Mouse (Mus musculus) neural tube, embryonic 11.5 days (tissue): ENCODE data around the gene Cacna1a. TPM values are rescaled to one million over a fixed set of nuclear protein-coding genes. Genes with fewer than 3 reads are reported as not detected.

Experiments used
- ATAC-seq: fragments of 200-750 bp; cut with Nextera tagmentation; 2 replicates; pipeline ENCODE4 v1.8.0; 2017; ENCODE audit warnings: moderate number of reproducible peaks, mild to moderate bottlenecking, moderate TSS enrichment, moderate library complexity; ENCODE audit not compliant: insufficient read depth, low FRiP score, low TSS enrichment
- DNase-seq: peaks from one replicate; pipeline ENCODE4 v3.0.0-alpha.2; 2015; ENCODE audit warnings: low spot score
- H3K27ac ChIP-seq: fragments of 300-500 bp; sonication (generic); 2 replicates; pipeline ENCODE4 v1.5.1; 2014; ENCODE audit warnings: low read depth, mild to moderate bottlenecking, low read length
- H3K27me3 ChIP-seq: fragments of 300-500 bp; sonication (generic); 2 replicates; pipeline ENCODE4 v1.6.1; 2014; ENCODE audit warnings: mild to moderate bottlenecking, low read length, mixed read lengths; ENCODE audit not compliant: control insufficient read depth, insufficient read depth
- H3K36me3 ChIP-seq: fragments of 300-500 bp; sonication (generic); 2 replicates; pipeline ENCODE4 v1.6.1; 2014; ENCODE audit warnings: mild to moderate bottlenecking, low read length, moderate library complexity, mixed read lengths; ENCODE audit not compliant: control insufficient read depth, insufficient read depth
- H3K4me1 ChIP-seq: fragments of 300-500 bp; sonication (generic); 2 replicates; pipeline ENCODE4 v1.6.1; 2014; ENCODE audit warnings: low read length, mixed read lengths; ENCODE audit not compliant: control insufficient read depth, insufficient read depth
- H3K4me2 ChIP-seq: fragments of 300-500 bp; sonication (generic); 2 replicates; pipeline ENCODE4 v1.6.1; 2014; ENCODE audit warnings: low read depth, mild to moderate bottlenecking, moderate library complexity
- H3K4me3 ChIP-seq: fragments of 300-500 bp; sonication (generic); 2 replicates; pipeline ENCODE4 v1.5.1; 2014; ENCODE audit warnings: low read depth, low read length
- H3K9ac ChIP-seq: fragments of 300-500 bp; sonication (generic); 2 replicates; pipeline ENCODE4 v1.6.1; 2014; ENCODE audit warnings: mild to moderate bottlenecking, low read length
- H3K9me3 ChIP-seq: fragments of 300-500 bp; sonication (generic); 2 replicates; pipeline ENCODE4 v1.6.1; 2016; ENCODE audit warnings: low read length; ENCODE audit not compliant: control insufficient read depth
- WGBS: fragments of 180-500 bp; shearing (Covaris S2); extraction: QIAGEN DNeasy Blood & Tissue Kit; methylation state at CpG from one replicate; pipeline ENCODE4 v1.1.7; 2014; 5-methylcytosine and 5-hydroxymethylcytosine counted together
- polyA plus RNA-seq: library from polyadenylated mRNA; unstranded; fragments of >200 nt; fragmentation: Nextera tagmentation; extraction: Ambion mirVana; gene quantifications from 2 replicates; pipeline ENCODE4 v1.2.1, GENCODE M21; 2014

The Cacna1a gene
- polyA plus RNA-seq, 1 experiment from 2014 or later, result 6.9 TPM

GRCm38 (mm10) chr8:84653092-84653631 is 264.9 kb downstream of the Cacna1a start:
- H3K4me3 ChIP-seq, result no peak overlapping the region
- no peak for ATAC-seq
- WGBS, result 36% methylated on average over 9 of the region's 9 CpGs
- no peaks in the 10 kb centered on the region for H3K27me3 ChIP-seq
- no peaks in the 10 kb centered on the region for H3K36me3 ChIP-seq
- H3K4me1 ChIP-seq, result peaks cover 35% of the 10 kb centered on the region
- H3K9ac ChIP-seq, result no peak overlapping the region
- no peak for DNase-seq
- no peak overlapping the region for H3K4me2 ChIP-seq
- H3K27ac ChIP-seq, result no peak overlapping the region
- no peaks in the 10 kb centered on the region for H3K9me3 ChIP-seq

- H3K4me3 ChIP-seq, result no peak overlapping the region
- 45% methylated on average over 4 of the region's 4 CpGs for WGBS
Observed at GRCm38 (mm10) chr8:84654597-84654996, 266.4 kb downstream of the Cacna1a start.

GRCm38 (mm10) chr8:84655336-84656190 is 267.3 kb downstream of the Cacna1a start:
- peak overlapping the region; percentile 61 for H3K4me2 ChIP-seq
- 2% methylated on average over 14 of the region's 15 CpGs for WGBS
- no peaks in the 10 kb centered on the region for H3K36me3 ChIP-seq
- H3K4me3 ChIP-seq, result peak overlapping the region; percentile 17
- no peaks in the 10 kb centered on the region for H3K9me3 ChIP-seq
- DNase-seq (peak; percentile 84), ATAC-seq (peak; percentile 52)
- H3K4me1 ChIP-seq, result peaks cover 39% of the 10 kb centered on the region
- peak overlapping the region; percentile 65 for H3K9ac ChIP-seq
- H3K27me3 ChIP-seq, result no peaks in the 10 kb centered on the region
- peak overlapping the region; percentile 94 for H3K27ac ChIP-seq

More at GRCm38 (mm10) chr8:84654597-84654996, 266.4 kb downstream of the Cacna1a start:
- no peaks in the 10 kb centered on the region for H3K27me3 ChIP-seq
- H3K9ac ChIP-seq, result no peak overlapping the region
- DNase-seq, result no peak
- H3K27ac ChIP-seq, result peak overlapping the region; percentile 94
- peaks cover 37% of the 10 kb centered on the region for H3K4me1 ChIP-seq
- no peak for ATAC-seq
- H3K4me2 ChIP-seq, result no peak overlapping the region; the same call in 1 of the 2 replicates
- no peaks in the 10 kb centered on the region for H3K36me3 ChIP-seq
- H3K9me3 ChIP-seq, result no peaks in the 10 kb centered on the region

GRCm38 (mm10) chr8:84656191-84656525 is 267.9 kb downstream of the Cacna1a start:
- no peaks in the 10 kb centered on the region for H3K27me3 ChIP-seq
- no peaks in the 10 kb centered on the region for H3K36me3 ChIP-seq
- ATAC-seq, result peak; percentile 43
- WGBS, result 2% methylated on average over 10 of the region's 10 CpGs
- H3K9ac ChIP-seq, result peak overlapping the region; percentile 65
- H3K27ac ChIP-seq, result peak overlapping the region; percentile 94
- H3K4me1 ChIP-seq, result peaks cover 39% of the 10 kb centered on the region
- DNase-seq, result peak; percentile 86
- H3K4me2 ChIP-seq, result peak overlapping the region; percentile 61
- no peaks in the 10 kb centered on the region for H3K9me3 ChIP-seq
- H3K4me3 ChIP-seq, result peak overlapping the region; percentile 17

- H3K4me3 ChIP-seq, result peak overlapping the region; percentile 17
- H3K27ac ChIP-seq, result peak overlapping the region; percentile 94
- peaks cover 39% of the 10 kb centered on the region for H3K4me1 ChIP-seq
- ATAC-seq, result no peak
- H3K36me3 ChIP-seq, result no peaks in the 10 kb centered on the region
- H3K9ac ChIP-seq, result peak overlapping the region; percentile 65
- WGBS, result under 1% methylated on average over 23 of the region's 23 CpGs
- peak overlapping the region; percentile 61 for H3K4me2 ChIP-seq
- no peaks in the 10 kb centered on the region for H3K27me3 ChIP-seq
- peak; percentile 71 for DNase-seq
- H3K9me3 ChIP-seq, result no peaks in the 10 kb centered on the region
Observed at GRCm38 (mm10) chr8:84656641-84657126, 268.4 kb downstream of the Cacna1a start.

- H3K9me3 ChIP-seq, result no peaks in the 10 kb centered on the region
- no peaks in the 10 kb centered on the region for H3K36me3 ChIP-seq
- peak overlapping the region; percentile 94 for H3K27ac ChIP-seq
- peak overlapping the region; percentile 61 for H3K4me2 ChIP-seq
- H3K4me1 ChIP-seq, result peaks cover 39% of the 10 kb centered on the region
- ATAC-seq (no peak), DNase-seq (no peak)
- peak overlapping the region; percentile 17 for H3K4me3 ChIP-seq
- H3K27me3 ChIP-seq, result no peaks in the 10 kb centered on the region
- H3K9ac ChIP-seq, result peak overlapping the region; percentile 65
Observed at GRCm38 (mm10) chr8:84657203-84657602, 269.0 kb downstream of the Cacna1a start.

GRCm38 (mm10) chr8:84657680-84658079 is 269.4 kb downstream of the Cacna1a start:
- Histone ChIP-seq H3K4me1 (peaks cover 39% of the 10 kb centered on the region), H3K27me3 (no peaks in the 10 kb centered on the region), H3K27ac (no peak overlapping the region), H3K36me3 (no peaks in the 10 kb centered on the region), H3K4me2 (no peak overlapping the region), H3K9ac (no peak overlapping the region), H3K4me3 (no peak overlapping the region), H3K9me3 (no peaks in the 10 kb centered on the region)
- ATAC-seq (no peak), DNase-seq (no peak)
- WGBS, result 48% methylated on average over 4 of the region's 4 CpGs

GRCm38 (mm10) chr8:84658951-84659350 is 270.7 kb downstream of the Cacna1a start:
- H3K9ac ChIP-seq, result no peak overlapping the region
- H3K4me1 ChIP-seq, result peaks cover 45% of the 10 kb centered on the region
- ATAC-seq (no peak), DNase-seq (no peak)
- H3K27ac ChIP-seq, result no peak overlapping the region
- no peak overlapping the region for H3K4me3 ChIP-seq
- no peak overlapping the region for H3K4me2 ChIP-seq
- H3K27me3 ChIP-seq, result no peaks in the 10 kb centered on the region
- H3K9me3 ChIP-seq, result no peaks in the 10 kb centered on the region
- WGBS, result 77% methylated on average over 1 of the region's 1 CpGs
- no peaks in the 10 kb centered on the region for H3K36me3 ChIP-seq
